Mouse (Mus musculus): ENCODE measurements around the gene Vnn3. TPM values are rescaled to one million over a fixed set of nuclear protein-coding genes. Genes with fewer than 3 reads are reported as not detected.

The Vnn3 gene
- total RNA-seq (2021): not detected
- long read RNA-seq, experiment 1: 0 reads
- long read RNA-seq, experiment 2: 0 reads

DNA sequence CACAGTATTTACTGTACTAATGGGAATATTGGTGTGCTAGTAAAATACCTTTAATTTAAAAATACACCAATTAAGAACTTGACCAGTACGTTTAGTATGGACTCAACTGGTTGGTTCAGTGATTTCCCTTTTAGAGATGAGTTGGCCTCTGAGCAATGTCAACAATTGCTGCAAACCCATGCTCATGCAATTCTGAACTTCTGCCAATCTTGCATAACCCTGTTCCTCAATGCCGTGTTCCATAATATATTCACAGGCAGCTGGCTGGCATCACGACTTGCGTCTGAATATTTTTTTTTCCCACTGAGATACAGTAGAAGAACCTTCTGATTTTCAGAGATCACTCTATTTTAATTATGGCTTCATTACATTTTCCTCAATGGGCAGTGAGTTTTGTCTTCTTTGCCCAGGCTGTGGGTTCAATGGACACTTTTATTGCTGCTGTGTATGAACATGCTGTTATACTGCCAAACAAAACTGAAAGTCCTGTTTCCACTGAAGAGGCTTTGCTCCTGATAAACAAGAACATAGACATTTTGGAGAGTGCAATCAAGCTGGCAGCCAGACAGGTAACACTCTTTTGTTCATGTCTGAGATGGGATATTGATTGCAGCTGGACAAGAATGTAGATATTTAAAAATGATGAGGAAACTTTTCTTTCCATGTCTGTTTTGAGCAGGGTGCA is at the start of gene Vnn3:
TSS of gene Vnn3 (plus strand) at position 235 of the 685 bp plus-strand sequence.
- TF ChIP-seq CTCF (IDR thresholded peaks at IDR 0.05): no peak
- no peak for DNase-seq
- Histone ChIP-seq H3K27ac (no peak within 1 kb of the TSS), H3K4me3 (no peak within 1 kb of the TSS)
- intact Hi-C loops (cut with DNase I): no loop called here

DNA sequence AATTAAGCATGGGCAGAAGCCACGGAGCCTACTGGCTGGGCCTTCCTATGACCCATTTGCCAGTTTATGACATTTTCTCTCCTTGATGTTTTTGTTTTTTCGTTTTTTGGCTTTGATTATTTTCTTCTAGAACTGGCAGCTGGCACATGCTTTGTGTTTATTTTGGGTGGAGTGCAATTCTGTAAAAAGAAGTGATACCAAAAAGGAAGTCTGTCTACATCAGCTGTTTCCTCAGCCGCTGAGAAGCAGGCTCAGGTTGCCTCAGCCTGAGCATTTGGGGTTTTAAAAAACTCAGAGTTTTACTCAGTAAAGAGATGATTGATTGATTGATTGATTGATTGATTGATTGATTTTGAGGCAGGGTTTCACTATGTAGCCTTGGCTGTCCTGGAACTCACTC is 48.4 kb upstream of the Vnn3 start:
- intact Hi-C loops (cut with DNase I): no loop called here
- TF ChIP-seq CTCF (IDR thresholded peaks at IDR 0.05): no peak
- H3K4me3 ChIP-seq: no peak overlapping the region
- no peak for DNase-seq
- no peak overlapping the region; the same call in 1 of the 2 replicates for H3K27ac ChIP-seq

DNA sequence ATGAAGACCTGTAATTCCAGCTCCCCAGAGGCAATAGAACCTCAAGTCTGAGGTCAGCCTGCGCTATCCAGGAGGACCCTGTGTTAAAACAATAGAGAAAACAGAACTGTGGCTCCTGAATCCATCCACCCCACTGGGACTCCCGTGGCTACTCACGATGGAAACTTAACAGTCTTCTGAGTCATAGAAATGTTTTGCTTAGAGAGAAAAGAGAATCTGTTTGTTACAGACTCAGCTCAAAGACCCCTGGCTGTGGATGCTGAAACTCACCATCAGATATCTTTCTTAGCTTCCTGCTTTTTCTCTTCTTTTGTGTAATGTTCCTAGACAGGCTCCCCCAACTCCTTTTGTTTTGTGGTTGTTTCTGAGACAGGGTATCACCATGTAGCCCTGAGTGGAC is 46.6 kb upstream of the Vnn3 start:
- DNase-seq: no peak
- TF ChIP-seq CTCF (IDR thresholded peaks at IDR 0.05): no peak
- no peak overlapping the region for H3K27ac ChIP-seq
- no peak overlapping the region for H3K4me3 ChIP-seq
- intact Hi-C loops (cut with DNase I): no loop called here

DNA sequence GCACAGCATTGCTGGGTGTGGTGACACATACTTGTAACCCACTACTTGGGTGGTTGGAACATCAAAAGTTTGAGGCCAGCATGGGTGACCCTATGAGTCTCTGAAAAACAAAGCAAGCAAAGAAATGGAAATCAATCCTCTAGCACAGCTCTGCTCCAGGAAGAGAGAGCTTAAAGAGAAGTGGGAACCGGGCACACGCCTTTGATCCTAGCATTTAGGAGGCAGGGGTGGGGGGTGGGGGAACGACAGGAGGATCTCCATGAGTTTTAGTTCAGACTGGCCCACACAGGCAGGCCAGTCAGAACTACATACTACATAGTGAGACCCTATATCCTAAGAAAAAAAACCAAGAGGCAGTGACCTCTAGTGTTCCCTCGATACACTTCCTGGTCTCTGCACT is 45.1 kb upstream of the Vnn3 start:
- no peak overlapping the region for H3K4me3 ChIP-seq
- TF ChIP-seq CTCF (IDR thresholded peaks at IDR 0.05): no peak
- no peak overlapping the region for H3K27ac ChIP-seq
- intact Hi-C loops (cut with DNase I): no loop called here
- DNase-seq: no peak

DNA sequence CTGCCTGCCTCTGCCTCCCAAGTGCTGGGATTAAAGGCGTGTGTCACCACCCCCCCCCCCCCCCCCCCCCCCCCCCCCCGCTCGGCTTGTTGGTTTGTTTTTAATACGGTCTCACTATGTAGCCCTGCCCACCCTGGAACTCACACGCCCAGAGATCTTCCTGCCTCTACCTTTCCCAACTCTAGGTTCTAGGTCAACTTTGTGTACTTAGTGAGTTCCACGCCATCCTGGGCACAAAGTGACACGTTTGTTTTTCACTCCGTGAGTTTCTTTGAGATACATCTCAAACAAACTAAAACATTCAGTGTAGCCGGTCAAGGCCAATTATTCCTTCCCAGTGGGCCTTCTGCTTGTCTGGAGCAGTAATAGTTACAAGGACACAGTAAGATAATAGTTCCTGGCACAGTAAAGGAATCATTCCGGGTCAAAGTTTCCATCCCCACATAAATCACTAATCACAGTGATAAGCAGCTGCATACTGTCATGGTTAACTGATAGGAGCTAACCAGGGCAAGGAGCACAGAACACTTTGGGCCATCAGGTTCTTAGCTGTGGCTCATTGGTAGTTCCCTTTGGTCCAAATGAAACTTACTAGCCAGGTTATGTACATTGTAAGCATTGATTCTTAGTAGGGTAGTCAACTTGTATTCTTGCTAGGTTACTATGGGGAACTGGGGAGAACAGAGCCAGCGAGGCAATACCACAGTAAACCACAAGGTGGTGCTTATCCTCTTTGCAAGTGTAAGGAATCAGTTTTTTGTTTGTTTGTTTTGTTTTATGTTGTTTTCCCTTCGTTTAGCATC is 39.4 kb upstream of the Vnn3 start:
- TF ChIP-seq CTCF (IDR thresholded peaks at IDR 0.05): peak; percentile 94
- DNase-seq: peak; percentile 64
- intact Hi-C loops (cut with DNase I): loop anchor here (2.0 kb wide), 1 partner anchor 319 kb away; no protein-coding TSS in a partner anchor
- H3K4me3 ChIP-seq: no peak overlapping the region
- H3K27ac ChIP-seq: no peak overlapping the region

DNA sequence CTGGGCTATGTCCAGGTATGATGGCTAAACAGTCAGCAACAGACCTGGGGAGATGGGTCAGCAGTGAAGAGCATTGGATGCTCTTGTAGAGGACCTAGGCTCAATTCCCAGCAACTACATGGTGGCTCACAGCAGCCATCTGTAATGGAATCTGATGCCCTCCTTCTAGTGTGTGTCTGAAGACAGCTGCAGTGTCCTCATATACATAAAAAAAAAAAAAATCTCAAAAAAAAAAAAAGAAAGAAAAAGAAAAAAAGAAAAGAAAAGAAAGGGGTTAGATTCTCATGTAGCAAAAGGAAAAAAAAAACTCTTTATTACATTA is 38.9 kb upstream of the Vnn3 start:
- Histone ChIP-seq H3K4me3 (no peak overlapping the region), H3K27ac (no peak overlapping the region)
- no peak for DNase-seq
- intact Hi-C loops (cut with DNase I): loop anchor here (2.0 kb wide), 1 partner anchor 318 kb away; no protein-coding TSS in a partner anchor
- TF ChIP-seq CTCF (IDR thresholded peaks at IDR 0.05): no peak

DNA sequence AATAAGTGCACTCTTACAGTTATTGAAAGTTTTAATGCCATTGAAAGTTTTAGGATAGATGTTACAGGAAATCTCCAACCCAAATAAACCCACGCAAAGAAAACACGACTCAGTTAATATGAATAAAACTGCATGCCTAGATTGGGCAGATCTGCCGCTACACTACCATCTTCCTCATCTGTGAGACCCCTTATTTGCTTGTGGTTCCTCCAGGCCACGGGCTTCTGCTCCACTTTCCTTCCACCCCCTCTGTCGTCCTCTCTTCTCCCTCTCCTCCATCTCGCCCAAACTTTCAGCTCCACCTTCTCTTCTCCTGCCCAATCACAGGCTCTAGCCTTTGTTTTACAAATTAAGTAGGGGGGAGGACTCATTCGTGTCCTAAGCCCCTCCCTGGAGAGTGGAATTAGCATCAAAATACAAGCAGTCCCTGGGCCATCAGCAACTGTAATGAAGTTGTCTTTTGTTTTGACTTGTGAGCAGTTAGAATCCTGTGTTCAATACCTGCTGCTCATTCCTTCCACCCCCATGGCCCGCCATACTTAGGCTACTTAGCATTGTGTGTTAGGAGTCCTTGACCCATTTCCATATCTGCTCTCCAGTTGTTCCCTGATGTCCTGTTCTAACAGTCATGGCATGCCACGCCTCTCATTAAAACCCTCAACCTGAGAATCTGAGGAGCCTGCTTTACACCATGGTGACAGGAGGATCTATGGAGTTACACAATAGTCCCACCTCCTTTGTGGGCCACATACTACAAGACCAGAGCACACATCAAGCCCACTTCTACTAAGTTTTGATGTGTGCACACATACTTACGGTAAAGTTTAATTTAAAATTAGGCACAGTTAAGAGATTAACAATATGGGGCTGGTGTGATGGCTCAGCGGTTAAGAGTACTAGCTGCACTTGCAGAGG is 38.2 kb upstream of the Vnn3 start:
- no peak for DNase-seq
- Histone ChIP-seq H3K4me3 (no peak overlapping the region), H3K27ac (no peak overlapping the region)
- intact Hi-C loops (cut with DNase I): loop anchor here (2.0 kb wide), 1 partner anchor 318 kb away; no protein-coding TSS in a partner anchor
- no peak for TF ChIP-seq CTCF (IDR thresholded peaks at IDR 0.05)

DNA sequence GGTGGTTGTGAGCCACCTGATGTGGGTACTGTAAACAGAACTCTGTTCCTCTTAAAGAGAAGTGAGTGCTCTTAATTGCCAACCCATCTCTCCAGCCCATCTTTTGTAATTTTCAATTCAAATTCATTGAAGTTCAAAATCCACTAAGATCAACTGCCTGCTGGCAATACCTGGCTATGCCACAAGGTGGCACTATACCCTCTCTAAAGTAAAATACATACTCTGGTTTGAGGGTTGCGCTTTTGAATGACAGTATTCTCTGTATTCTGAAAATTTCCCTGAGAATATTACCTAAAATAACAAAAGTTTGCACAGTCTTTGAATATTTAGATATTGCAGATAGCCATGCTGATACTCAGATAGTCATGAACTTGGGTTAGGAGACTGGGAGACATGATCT is 36.1 kb upstream of the Vnn3 start:
- Histone ChIP-seq H3K4me3 (no peak overlapping the region), H3K27ac (no peak overlapping the region)
- peak; percentile 73 for DNase-seq
- TF ChIP-seq CTCF (IDR thresholded peaks at IDR 0.05): peak; percentile 99
- intact Hi-C loops (cut with DNase I): loop anchor here (2.0 kb wide), 1 partner anchor 266 kb away; no protein-coding TSS in a partner anchor

DNA sequence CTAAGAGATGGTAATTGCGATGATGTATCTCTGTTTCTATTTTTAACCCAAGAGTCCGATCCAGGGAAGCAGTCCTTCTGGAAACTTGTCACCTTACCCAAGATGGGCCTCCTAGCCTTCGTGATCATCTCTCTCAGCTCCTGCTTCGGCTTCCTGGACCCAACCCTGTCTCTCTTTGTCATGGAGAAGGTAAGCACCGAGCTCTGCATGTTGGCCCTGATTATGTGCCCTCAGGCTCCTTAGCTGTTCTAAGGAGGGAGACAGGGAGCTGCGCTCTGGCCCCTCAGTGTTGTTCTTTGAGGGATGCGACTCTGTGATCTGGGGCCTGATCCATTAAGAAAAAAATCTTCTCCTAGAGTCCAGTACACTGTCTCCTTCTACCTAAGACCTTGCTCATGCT is 35.0 kb upstream of the Vnn3 start:
- Histone ChIP-seq H3K4me3 (no peak overlapping the region), H3K27ac (no peak overlapping the region)
- intact Hi-C loops (cut with DNase I): no loop called here
- no peak for DNase-seq
- no peak for TF ChIP-seq CTCF (IDR thresholded peaks at IDR 0.05)

DNA sequence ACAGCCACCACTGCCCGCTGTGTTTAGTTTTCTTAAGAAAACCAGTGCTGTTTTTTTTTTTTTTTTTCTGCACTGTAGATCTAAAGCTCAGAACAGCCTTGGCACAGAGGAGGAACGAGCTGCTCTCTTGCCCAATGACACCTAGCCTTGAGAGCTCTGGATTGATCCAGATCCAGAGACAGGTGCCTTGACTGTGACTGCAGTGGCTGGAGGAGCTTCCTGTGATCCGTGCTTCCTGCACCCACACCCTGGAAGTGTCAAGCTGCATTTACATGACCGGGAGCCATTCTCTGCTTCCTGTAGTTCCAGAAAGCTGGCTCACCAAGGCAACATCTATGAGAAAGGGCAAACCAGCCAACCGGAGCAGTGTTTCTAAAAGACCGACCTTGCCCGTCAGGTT is 24.7 kb upstream of the Vnn3 start:
- no peak overlapping the region for H3K27ac ChIP-seq
- no peak for TF ChIP-seq CTCF (IDR thresholded peaks at IDR 0.05)
- intact Hi-C loops (cut with DNase I): no loop called here
- no peak overlapping the region for H3K4me3 ChIP-seq
- no peak for DNase-seq

DNA sequence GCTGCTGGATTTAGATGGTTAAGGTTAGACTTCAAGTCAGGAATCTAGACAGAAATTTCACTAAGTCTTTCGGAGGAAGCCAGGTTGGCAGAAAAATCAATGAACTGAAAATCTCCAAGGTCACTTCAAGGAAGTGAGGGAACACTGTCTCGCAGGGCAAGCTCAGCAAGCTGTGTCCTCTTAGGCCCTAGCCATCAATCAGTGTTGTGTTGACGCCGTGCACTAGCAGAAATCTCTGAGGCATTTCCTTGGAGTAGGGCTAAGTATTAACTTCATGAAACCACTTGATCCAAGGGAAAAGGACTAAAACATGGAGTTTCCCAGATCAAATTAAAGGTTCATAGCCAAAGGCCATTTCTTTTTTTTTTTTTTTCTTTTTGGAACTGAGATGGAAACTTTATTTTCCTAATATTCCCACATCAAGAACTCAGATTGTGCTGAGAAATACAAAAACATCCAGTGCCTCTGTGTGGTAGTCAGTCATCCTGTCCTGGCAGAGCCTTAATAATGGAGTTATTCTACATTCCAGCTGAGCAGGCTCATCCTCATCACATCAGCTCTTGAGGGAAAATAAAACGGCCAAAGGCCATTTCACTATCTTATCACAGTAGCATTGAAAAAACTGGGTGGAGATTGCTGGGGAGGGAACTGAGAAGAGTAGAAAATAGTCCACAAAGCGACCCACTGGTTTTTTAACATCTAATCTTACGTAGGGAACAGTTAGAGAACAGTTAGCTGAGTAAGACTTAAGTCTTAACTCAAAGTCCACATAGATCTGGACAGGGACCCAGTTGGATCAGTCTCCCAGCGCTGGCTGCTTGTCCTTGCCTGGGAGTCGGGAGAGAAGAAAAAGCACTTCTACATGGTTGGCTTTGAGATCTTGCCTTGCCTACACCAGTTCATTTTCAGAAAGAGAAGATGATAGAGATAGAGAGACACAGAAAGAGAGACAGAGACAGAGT is 15.0 kb upstream of the Vnn3 start:
- no peak overlapping the region for H3K4me3 ChIP-seq
- TF ChIP-seq CTCF (IDR thresholded peaks at IDR 0.05): no peak
- H3K27ac ChIP-seq: 0 out of 2 replicates have a peak overlapping the region, but pooled peaks have one; percentile 2
- DNase-seq: peak; percentile 36
- intact Hi-C loops (cut with DNase I): no loop called here

Data from gastrocnemius, adult 2 months (tissue).